Mouse (Mus musculus): ENCODE measurements around the gene Naglu.

Gene Naglu

DNA sequence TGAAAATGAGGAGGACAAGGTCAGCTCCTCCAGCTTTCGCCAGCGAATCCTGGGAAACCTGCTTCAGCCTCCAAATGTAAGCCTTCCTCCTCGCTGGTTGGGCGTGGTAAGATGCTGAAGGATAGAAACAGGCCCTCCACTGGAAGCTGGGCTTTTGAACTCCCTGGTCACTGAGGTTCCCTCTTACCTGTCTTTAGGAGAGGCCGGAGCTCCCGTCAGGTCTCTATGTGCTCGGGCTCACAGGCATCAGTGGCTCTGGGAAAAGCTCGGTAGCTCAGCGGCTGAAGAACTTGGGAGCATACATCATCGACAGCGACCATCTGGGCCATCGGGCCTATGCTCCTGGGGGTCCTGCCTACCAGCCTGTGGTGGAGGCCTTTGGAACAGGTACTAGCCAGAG is 15.0 kb downstream of the Naglu start:
- DNase-seq = no peak

DNA sequence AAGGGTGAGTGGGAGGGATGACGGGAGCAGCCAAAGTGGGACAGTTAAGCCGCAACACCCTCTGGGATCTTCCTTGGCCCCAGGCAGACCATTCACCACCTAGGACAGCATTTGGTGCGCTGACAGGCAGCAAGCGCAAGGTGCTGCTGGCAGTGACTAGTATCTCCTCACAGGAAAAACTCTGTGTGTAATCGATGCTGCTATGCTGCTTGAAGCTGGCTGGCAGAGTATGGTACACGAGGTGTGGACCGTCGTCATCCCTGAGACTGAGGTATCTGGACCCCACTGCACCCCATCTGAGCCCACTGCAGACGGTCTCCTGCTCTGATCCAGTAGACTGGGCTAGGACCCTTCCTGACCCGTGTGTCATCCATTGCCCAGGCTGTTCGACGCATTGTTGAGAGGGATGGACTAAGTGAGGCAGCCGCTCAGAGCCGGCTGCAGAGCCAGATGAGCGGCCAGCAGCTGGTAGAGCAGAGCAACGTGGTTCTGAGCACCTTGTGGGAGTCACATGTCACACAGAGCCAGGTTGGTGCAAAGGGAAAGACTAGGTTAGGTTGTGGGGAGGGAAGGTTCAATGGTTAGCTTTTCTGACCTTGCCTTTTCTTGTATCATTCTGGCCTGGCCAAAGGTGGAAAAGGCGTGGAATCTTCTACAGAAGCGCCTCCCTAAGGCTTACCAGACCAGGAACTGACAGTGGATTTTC is 16.0 kb downstream of the Naglu start:
- no peak for DNase-seq

DNA sequence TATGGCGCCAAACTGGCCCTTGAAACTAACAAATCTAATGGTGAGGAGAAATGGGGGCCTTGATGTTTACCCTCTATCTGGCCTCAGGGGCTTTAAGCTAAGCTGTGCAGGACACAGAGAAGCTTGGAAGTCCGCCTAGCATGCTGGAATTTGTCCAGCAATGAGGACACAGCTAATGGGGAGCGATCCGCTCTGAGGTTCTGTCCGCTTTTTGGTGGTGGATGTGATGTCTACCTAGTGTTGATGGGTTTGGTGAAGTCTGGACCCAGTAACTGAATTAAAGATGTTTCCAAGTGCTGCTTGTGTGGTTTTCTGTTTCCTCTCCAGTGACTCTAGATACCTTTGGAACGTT is 16.5 kb downstream of the Naglu start:
- peak; percentile 75 to 77 for DNase-seq

DNA sequence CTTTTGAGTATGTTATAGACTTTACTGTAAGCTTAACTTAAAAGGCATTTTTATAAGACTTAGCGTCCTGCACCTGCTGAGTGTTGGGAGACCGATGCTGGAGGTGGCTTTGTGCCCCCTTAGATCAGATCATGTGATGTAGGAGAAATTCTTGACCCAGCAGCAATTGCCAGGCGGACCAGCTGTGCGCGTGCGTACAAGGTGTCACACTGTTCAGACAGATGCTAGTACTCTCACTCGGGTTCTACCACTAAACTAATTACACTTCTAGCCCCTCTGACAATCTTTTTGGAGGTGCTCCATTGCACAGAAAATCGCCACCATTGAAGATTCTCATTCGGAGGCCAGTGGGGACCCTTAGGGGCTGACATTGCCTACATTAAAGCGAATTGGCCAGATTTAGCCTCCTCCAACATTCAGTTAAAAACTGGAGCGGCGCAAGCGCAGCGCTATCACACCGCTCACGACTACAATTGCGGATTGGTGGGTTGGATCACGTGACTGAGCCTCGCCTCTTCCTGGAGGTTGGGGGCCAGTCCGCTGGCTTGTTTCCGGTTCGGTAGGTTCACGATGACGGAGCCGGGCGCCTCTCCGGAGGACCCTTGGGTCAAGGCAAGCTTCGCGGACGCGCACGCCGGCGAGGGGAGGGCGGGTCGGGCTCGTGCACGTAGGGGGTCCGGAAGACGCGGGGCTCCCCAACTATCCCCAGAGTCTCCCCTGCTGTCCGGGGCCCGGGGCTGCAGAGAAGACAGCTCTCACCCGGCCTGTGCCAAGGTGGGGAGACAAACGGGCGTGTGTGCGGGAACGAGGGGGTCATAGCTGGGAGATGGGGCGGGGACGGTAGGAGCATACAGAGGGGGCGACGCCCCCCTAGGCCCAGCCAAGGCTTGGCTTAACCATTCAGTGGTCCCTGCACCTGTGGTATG is 17.2 kb downstream of the Naglu start, which contains the start of gene Mlx:
Mlx (plus strand) TSS at position 522 of the 926 bp plus-strand sequence.
- peak; percentile 96 to 97 for DNase-seq

DNA sequence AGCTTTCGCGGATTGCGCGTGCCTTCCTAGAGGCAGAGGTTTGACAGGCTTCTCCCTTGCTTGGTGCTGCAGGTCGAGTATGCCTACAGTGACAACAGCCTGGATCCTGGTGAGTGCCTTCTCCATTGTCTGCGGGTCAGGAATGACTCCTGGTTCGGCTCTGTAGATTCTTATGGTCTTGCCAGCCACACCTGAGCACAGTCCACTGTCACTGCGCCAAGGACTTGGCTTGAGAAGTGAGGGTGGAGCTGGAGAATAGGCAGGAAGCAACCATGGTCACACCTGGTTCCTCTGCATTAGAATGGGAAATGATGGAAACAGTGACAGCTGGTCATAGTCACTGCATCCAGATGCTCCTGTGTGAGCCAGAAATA is 17.9 kb downstream of the Naglu start:
- peak; percentile 54 to 66 for DNase-seq

DNA sequence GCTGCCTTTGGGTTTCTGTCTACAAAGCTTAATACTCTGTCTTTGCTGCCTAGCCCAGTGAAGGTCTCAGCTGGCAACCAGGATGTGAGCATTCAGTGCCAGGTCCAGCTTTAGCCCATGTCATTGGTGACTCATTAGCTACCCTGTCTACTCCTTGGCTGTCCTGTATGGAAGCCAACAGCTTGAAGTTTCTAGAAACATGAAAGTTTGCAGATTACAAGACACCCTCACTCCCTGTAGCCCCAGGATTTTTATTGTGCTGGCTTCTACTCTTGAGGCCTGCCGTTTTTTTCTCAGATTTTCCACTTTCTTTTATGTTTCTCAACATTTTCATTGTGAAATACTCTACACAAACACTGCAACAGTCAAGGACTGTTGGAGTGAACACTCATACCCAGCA is 20.1 kb downstream of the Naglu start:
- DNase-seq = no peak

DNA sequence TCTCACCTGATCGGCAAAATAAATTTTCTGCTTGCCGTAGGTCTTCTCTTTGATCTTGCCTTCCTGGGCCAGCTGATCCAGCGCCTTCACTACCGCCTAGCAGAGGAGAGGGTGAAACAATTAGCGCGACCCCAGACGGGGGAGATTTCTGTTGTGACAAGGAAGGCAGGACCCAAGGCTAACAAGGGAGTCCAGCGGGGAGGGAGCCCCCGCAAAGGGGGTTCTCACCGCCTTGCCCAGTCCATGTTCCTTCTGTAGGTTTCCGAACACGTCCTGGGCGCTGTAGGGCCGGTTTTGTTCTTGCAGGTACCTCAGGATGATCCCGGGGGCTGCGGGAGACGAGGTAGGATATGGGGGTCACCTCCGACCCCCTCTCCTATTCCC is 25.1 kb downstream of the Naglu start:
- no peak for DNase-seq

DNA sequence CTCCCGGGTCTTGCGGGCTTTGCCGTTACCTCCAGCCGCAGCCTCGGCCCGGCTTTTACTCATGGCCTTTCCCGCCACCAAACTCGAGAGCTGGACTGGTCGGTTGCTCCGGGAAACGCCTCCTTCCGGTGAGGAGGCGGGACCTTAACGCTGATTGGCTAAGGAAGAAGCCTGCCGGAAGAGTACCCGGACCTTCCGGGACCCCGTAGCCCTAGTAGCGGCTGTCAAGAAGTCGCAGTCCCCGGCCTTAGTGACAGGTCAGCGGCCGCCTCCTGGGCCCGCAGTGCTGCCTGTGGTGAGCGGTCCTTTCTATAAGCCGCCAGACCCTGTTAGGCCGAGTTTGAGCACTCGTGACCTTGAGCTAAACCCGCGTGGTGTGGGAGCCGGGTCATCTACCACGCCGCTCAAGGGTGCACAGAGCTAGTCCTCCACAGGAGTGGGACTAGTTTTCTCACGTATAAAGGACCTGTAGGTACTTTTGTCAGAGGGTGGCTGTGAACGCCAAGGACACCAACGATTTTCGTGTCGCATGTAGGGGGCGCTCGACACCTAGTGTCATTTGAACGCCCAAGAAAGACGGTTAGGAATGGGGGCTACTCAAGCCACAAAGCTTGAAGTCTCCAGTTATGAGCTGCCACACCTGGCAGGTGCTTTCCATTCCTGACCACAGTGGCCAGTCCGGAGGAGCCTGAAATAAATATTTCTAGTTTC is 25.7 kb downstream of the Naglu start, which contains the start of gene Psmc3ip:
Psmc3ip (minus strand) TSS at position 123 of the 711 bp plus-strand sequence.
- peak; percentile 96 to 97 for DNase-seq

DNA sequence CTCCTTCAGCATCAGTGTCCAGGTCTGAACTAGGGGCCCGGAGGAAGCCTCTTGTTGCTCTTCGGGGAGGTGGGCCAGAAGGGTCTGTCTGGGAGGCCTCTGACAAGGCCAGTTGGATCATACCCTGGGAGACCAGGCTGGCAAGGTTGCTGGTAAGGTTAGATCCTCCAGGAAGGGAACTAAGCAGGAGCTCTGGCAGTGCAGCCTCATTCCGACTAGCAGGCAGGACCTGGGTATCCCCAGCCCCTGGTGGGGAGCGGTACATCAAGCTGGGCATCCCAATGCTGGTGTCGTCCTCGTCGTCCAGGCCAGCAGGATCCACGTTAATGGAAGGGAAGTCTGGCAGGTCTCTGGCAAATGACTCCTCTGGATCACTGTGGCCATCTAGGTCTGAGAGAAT is 28.4 kb downstream of the Naglu start:
- no peak for DNase-seq

DNA sequence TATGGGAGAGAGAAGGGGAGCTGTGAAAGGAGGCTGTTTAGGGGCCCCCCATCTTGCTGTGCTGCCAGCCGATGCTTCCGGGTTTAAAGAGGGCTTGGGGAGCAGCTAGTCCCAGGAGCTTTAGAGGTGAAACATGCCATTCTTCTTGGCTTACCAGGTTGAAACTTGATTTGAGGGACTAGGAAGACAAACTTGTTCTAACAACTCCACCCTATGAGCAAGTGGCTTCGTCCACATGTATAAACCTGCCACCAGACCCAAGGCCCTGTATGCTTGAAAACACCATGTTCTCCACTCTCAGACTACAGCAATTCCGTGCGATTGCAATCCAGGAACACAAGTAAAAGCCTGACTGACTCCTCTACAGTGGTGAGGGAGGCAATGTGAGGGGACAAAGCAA is 33.2 kb downstream of the Naglu start:
- no peak for DNase-seq

DNA sequence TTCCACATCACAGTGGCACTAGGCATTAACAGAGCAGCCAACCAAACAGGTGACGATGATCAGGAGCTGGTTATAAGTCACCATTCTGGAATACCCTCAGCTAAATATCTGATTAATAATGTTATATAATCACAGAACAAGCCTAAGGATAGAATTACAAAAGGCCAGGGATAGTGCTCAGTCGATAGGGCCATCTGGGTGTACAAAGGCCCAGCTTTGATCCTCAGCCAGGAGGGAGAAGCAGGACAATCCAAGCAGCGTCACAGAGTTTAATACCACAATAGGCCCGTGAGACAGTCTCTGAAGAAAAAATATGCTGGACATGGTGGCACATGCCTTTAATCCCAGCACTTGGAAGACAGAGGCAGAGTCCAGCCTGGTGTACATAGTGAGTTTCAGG is 39.5 kb downstream of the Naglu start:
- DNase-seq = no peak

DNA sequence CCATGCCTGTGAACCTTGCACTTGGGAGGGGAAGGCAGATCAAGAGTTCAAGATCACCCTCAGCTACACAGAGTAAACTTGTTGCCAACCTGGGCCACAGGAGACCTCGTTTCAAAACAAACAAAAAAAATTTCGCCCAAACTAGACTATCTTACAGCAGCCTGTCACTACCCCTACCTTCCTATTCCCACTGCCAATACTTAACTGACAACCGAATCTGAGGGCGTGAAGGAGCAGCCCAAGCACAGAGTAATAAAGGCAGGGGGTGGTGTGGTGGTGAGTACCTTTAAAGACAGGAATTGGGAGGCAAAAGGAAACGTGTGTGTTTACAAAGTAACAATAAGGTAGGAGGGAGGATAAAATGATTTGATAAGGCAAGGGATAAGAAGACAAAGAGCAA is 40.9 kb downstream of the Naglu start:
- no peak for DNase-seq

DNA sequence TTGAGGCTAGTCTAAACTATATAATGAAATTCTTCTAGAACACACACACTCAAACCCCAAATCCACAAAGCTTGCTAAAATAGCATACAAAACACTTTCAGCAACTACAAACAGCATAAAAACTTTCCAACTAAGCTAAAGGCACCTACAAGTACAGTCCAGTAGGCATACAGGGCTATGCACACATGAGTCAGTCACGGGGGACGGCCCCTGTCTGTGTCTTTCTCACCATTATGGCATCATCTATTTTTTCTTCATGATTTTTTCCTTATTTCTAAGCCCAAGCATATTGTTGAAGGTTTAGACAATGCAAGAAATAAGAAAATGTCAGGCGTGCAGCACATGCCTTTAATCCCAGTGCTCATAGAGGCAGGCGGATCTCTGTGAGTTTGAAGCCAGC is 41.4 kb downstream of the Naglu start:
- DNase-seq = no peak

DNA sequence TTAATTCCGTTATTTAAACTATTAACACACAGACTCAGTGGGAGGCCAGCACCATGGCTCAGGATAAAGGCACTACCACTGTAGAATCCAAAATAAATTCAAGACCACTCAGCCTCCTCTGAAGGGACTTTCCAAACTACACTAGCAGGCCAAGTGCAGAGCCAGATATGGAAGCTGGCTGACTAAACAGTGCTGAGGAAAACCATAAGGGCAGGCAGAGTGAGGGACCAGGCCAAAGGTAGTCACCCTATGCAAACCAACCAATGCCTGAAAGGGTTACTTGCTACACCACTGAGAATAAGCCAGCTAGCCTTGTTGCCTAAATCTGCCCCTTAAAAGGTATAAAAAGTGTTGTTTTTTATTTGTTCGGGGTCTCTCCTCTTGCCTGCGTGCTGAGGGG is 42.4 kb downstream of the Naglu start:
- DNase-seq = no peak

DNA sequence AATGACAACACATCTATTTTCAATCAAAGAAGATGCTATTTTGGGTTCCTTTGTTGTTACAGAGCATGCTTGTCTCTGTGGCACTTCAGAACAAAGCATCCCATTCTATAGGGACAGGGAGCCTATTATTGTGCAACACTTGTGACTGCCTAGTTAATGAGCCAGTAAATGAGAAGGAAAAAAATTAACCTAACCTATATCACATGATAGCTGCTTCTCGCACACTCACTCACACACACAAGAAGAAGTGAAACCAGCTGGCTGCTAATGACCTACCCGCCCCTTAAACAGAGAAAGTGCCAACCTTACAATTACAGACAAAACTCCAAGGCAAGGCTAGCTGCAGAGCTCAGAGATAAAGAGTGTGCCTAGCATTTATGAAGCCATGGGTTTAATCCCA is 45.8 kb downstream of the Naglu start:
- no peak for DNase-seq

DNA sequence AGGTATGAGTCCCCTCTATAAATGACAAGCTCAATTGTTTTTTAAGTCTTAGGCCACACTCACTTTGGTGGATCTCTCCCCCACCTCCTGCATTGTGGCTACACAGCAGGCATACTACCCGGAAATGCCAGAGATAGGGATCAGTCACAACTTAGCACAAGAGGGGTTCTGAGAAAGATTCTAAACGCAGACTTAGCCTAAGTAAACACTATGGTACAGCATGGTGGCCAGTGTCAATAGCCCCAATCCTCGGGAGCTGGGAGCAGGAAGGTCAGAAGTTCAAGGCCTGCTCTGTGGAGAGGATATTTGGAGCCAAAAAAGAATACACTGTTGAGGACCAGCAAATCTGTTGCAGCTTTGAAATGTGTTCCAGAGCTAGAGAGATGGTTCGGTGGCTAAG is 48.3 kb downstream of the Naglu start:
- no peak for DNase-seq

DNA sequence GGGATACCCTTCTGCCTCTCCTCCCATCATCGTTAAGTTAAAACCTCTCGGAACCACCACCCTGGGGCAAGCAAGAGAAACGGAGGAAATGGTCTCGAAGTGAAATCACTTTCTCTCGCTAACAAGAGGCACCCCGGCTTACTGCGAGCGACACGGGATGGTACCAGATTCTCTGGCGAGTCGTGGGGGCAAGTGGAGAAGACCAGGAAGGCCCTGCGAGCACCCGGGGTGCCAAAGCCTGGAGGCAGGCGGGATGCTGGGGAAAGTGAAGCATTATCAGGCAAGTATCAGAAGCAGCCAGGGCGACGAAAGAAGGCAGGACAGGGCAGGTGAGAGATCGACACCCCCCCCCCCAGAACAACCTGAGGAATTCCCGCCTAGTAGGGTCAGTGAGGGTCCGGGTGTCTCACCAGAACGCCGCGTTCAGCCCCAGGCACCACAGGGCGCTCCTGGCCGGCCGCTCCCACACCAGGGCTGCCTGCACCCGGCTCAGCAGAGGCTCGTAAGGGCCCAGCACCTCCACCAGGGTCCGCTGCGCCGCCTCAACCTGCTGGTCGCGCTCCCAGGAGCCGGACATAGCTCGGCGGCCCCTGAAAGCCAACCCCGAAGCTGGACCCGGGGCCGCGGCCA is 49.4 kb downstream of the Naglu start:
- DNase-seq = no peak

DNA sequence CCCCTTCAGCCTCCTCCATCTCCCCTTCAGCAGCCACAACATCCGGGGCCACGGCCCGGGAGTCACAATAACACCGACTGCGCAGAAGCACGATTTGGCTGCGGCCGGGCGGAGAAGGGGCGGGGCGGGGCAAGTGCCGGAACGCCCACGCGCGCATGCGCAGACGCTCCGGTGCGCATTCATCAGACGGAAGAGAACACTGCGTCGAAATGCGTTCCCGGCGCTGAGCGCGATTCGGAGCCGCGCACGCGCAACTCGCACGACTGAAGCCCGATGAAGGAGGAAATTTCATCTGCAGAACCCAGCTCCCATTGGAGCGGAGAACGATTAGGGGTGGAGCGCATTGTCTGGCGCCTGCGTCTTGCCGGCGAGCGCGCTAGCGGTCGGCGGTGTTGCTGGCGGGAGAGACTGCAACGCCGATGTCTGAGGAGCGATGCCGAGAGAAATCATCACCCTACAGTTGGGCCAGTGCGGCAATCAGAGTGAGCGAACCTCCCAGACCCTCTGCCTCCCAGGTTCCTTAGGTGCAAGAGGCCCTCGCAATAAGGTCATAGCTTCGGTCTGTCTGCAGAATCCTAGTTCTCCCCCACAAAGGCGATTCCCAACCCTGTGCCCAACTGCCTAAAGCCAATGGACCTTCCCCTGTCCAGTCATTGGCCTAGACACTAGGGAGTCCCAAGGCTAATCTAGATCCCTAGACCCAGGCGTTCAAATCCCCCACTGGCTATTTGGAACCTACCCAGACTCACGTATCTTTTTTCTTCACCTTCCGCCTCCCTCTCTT is 50.1 kb downstream of the Naglu start, which contains the start of the genes Retreg3 and Tubg1:
Retreg3 (minus strand) TSS at position 133 of the 784 bp plus-strand sequence.
Tubg1 (plus strand) TSS at position 178 of the 784 bp plus-strand sequence.
- DNase-seq = peak; percentile 100

DNA sequence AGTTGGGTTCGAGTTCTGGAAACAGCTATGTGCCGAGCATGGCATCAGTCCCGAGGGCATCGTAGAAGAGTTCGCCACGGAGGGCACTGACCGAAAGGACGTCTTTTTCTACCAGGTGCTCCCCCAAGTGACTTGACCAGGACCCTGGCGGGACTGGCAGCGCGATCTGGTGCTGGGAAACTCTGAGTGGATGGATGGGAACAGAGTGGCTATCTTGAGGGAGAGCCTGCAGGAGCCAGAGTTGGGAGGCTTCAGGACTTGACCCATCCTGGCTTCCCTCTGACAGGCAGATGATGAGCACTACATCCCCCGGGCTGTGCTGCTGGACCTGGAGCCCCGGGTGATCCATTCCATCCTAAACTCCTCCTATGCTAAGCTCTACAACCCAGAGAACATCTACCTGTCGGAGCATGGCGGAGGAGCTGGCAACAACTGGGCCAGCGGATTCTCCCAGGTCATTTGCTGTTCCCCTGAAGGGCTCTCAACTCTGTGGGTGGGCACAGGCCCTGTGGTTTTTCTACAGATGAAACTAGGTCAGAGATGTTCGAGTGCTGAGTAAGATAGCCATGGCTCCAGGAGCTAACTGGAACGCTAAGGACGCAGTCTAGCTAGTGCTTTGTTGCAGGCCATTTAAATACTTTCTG is 50.9 kb downstream of the Naglu start:
- peak; percentile 26 to 38 for DNase-seq

DNA sequence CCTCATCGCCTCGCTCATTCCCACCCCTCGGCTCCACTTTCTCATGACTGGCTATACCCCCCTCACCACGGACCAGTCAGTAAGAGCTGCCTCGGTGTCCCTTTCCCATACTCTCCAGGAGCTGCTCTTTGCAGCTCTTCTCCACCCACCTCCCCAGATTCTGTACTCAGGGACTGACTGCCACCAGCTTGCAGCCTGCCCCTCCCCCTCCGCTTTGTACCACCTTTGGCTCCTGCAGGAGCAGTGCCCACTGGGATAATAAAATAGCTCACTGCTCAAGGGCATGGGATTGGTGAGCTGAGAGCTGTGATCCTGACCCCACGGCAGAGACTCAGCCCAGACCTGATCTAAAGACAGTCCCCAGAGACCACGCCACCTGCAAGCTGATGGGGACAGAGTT is 54.7 kb downstream of the Naglu start:
- peak; percentile 47 to 54 for DNase-seq

DNA sequence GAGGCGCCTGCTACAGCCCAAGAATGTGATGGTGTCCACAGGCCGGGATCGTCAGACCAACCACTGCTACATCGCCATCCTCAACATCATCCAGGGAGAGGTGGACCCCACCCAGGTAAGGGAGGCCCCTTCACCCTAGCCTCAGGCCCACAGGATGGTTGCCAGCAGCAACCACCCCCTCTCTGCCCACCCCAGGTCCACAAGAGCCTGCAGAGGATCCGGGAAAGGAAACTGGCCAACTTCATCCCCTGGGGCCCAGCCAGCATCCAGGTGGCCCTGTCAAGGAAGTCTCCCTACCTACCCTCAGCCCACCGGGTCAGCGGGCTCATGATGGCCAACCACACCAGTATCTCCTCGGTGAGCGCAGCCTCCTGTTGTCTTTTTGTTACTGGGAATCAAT is 55.2 kb downstream of the Naglu start:
- peak in 1 of 2 experiments; percentile 38 for DNase-seq
